Mouse (Mus musculus): ENCODE data around the gene Wasf3. TPM values are rescaled to one million over a fixed set of nuclear protein-coding genes. Genes with fewer than 3 reads are reported as not detected.
A peak's percentile ranks its signal among the peaks of the same experiment; 100 is the strongest.

The Wasf3 gene
- polyA plus RNA-seq, 1 experiment from 2014 or later = 9.3 TPM

DNA sequence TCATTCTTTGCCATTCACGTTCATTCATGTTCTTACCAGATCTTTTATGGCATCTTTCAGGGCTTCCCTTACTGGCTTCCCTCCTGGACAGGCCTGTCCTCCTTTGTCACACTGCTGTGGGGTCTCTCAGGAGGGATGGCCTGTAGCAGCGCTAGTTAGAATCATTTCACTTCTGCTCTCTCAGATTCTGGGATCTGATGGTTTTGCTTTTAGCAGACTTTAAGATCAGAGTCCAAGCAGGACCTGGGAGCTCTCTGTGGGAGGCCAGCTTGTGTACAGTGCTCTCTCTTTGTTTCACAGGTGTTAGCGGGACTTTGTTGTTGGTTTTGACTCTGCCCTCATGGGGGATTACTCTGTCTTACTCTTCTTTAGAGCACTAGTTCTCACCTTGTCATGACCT is 23.0 kb downstream of the Wasf3 start:
- no peak for DNase-seq
- H3K9me3 ChIP-seq (ENCODE audit: control insufficient read depth, low read length) = 0 out of 2 replicates have a peak, but pooled peaks cover 6% of the 10 kb centered on the region
- no peaks in the 10 kb centered on the region for H3K27me3 ChIP-seq (ENCODE audit: control insufficient read depth, insufficient read depth, low read length)
- 53% methylated on average over 3 of the region's 3 CpGs for WGBS
- H3K4me2 ChIP-seq (ENCODE audit: low read length) = no peak overlapping the region
- peaks cover 13% of the 10 kb centered on the region for H3K4me1 ChIP-seq (ENCODE audit: control insufficient read depth, insufficient read depth, low read length)
- H3K4me3 ChIP-seq (replicated peaks; ENCODE audit: low read depth, low read length) = no peak overlapping the region
- H3K9ac ChIP-seq (replicated peaks; ENCODE audit: low read length) = no peak overlapping the region
- ATAC-seq (ENCODE audit: low FRiP score, low TSS enrichment) = no peak
- H3K27ac ChIP-seq (replicated peaks; ENCODE audit: low read depth, low read length) = no peak overlapping the region
- no peaks in the 10 kb centered on the region for H3K36me3 ChIP-seq (ENCODE audit: control insufficient read depth, insufficient read depth, low read length)

DNA sequence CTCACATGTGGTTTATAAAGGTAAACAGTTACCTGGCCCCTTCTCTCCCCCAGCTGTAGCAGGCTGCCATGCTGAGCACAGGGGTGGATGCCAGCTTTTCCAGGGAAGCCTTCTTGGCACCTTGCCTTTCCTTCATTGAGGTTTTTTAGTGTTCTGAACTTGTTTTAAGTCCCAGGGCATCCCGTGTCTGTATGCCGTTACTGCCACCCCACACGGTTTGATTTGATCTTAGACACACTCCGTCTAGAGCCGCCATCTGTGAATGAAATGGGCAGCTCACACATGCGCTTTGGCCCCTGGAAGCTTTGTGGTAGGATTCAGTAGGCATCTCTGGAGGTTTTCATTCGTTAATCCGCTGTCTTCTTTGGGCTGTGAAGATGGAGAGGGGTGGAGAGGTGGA is 23.8 kb downstream of the Wasf3 start:
- no peaks in the 10 kb centered on the region for H3K36me3 ChIP-seq (ENCODE audit: control insufficient read depth, insufficient read depth, low read length)
- peaks cover 20% of the 10 kb centered on the region for H3K4me1 ChIP-seq (ENCODE audit: control insufficient read depth, insufficient read depth, low read length)
- 76% methylated on average over 8 of the region's 8 CpGs for WGBS
- no peak overlapping the region for H3K4me3 ChIP-seq (replicated peaks; ENCODE audit: low read depth, low read length)
- DNase-seq (no peak), ATAC-seq (ENCODE audit: low FRiP score, low TSS enrichment) (no peak)
- no peak overlapping the region for H3K27ac ChIP-seq (replicated peaks; ENCODE audit: low read depth, low read length)
- 0 out of 2 replicates have a peak, but pooled peaks cover 6% of the 10 kb centered on the region for H3K9me3 ChIP-seq (ENCODE audit: control insufficient read depth, low read length)
- no peaks in the 10 kb centered on the region for H3K27me3 ChIP-seq (ENCODE audit: control insufficient read depth, insufficient read depth, low read length)
- no peak overlapping the region for H3K4me2 ChIP-seq (ENCODE audit: low read length)
- H3K9ac ChIP-seq (replicated peaks; ENCODE audit: low read length) = no peak overlapping the region

DNA sequence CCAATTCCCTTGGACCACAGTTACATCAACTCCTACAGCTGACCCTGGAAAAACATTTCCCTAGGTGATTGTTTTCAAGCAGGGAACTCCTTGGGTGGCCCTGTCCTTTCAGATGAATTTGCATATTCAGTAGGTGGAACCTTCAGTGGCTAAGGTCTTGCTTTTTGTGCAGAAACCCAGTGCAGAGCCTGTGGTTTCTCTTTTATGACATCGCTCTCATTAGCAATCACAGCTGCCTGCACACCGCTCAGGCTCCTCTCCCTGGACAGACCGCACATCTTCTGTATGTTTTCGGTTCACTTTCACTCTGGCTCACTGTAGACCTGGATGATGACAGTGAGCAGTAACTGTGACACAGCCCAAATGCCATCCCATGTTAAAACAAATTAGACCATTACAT is 26.0 kb downstream of the Wasf3 start:
- 49% methylated on average over 4 of the region's 4 CpGs for WGBS

DNA sequence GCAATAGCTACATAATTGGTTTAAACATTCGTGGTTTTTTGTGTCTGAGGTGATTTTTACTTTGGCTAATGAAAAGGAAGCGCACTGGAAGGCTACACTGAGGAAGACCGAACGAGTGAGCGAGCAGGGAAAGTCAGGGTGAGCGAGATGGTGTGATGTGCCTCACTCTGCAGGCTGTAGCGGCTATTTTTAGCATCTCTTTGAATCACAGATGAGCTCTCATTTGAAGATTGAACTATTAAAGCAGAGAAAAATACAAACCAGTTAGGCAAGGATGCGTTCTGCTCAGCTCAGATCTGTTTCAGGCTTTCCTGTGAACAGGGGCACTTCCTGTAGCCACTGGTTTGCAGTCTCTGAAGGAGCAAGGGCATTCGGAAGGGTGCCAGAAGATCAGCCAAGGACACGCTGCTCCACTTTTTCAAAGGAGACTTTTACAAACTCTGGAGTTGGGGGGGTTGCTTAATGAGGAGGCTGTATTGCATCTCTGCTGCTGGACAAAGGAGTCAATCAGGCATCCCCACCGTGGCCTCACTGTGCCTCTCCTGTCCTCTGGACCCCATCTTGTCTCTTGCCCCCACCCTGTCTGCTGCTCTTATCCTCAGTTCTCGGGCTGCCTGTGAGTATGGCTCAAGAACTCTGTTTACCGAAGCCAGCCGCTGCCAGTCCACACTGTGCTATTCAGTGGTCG is 28.1 kb downstream of the Wasf3 start:
- peaks cover 24% of the 10 kb centered on the region for H3K4me1 ChIP-seq (ENCODE audit: control insufficient read depth, insufficient read depth, low read length)
- peak; percentile 27 for DNase-seq
- H3K4me3 ChIP-seq (replicated peaks; ENCODE audit: low read depth, low read length) = no peak overlapping the region
- no peaks in the 10 kb centered on the region for H3K36me3 ChIP-seq (ENCODE audit: control insufficient read depth, insufficient read depth, low read length)
- no peaks in the 10 kb centered on the region for H3K9me3 ChIP-seq (ENCODE audit: control insufficient read depth, low read length)
- no peak for ATAC-seq (ENCODE audit: low FRiP score, low TSS enrichment)
- 49% methylated on average over 15 of the region's 15 CpGs for WGBS
- no peak overlapping the region for H3K27ac ChIP-seq (replicated peaks; ENCODE audit: low read depth, low read length)
- no peak overlapping the region for H3K4me2 ChIP-seq (ENCODE audit: low read length)
- H3K27me3 ChIP-seq (ENCODE audit: control insufficient read depth, insufficient read depth, low read length) = no peaks in the 10 kb centered on the region
- H3K9ac ChIP-seq (replicated peaks; ENCODE audit: low read length) = no peak overlapping the region

More for the DNA sequence above, 26.0 kb downstream of the Wasf3 start:
- Histone ChIP-seq H3K4me3 (replicated peaks; ENCODE audit: low read depth, low read length) (no peak overlapping the region), H3K27ac (replicated peaks; ENCODE audit: low read depth, low read length) (no peak overlapping the region), H3K4me2 (ENCODE audit: low read length) (no peak overlapping the region), H3K9me3 (ENCODE audit: control insufficient read depth, low read length) (0 out of 2 replicates have a peak, but pooled peaks cover 4% of the 10 kb centered on the region), H3K27me3 (ENCODE audit: control insufficient read depth, insufficient read depth, low read length) (no peaks in the 10 kb centered on the region), H3K9ac (replicated peaks; ENCODE audit: low read length) (no peak overlapping the region), H3K36me3 (ENCODE audit: control insufficient read depth, insufficient read depth, low read length) (no peaks in the 10 kb centered on the region), H3K4me1 (ENCODE audit: control insufficient read depth, insufficient read depth, low read length) (peaks cover 24% of the 10 kb centered on the region)
- ATAC-seq (ENCODE audit: low FRiP score, low TSS enrichment) (no peak), DNase-seq (no peak)

DNA sequence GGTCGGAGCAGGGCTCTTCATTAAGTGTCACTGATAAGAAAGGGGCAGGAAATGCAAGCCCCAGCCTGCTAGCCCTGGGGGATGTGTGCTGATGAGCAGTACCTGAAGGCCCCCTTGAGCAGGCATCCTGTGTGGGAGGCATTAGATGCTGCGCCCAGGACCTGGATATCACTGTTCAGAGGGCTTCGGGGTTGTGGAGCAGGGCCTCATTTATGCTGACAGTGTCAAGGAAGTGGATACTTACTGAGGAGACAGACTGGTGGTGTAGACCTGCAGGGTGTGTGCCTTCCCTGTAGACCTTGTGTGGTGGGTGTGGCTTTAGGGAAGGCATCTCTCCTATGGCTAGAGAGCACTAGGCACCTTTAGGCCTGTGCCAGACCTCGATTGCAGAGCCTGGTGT is 29.8 kb downstream of the Wasf3 start:
- DNase-seq = no peak
- no peaks in the 10 kb centered on the region for H3K27me3 ChIP-seq (ENCODE audit: control insufficient read depth, insufficient read depth, low read length)
- no peak overlapping the region for H3K27ac ChIP-seq (replicated peaks; ENCODE audit: low read depth, low read length)
- ATAC-seq (ENCODE audit: low FRiP score, low TSS enrichment) = no peak
- no peak overlapping the region for H3K4me3 ChIP-seq (replicated peaks; ENCODE audit: low read depth, low read length)
- 93% methylated on average over 4 of the region's 4 CpGs for WGBS
- no peaks in the 10 kb centered on the region for H3K36me3 ChIP-seq (ENCODE audit: control insufficient read depth, insufficient read depth, low read length)
- no peak overlapping the region for H3K9ac ChIP-seq (replicated peaks; ENCODE audit: low read length)
- peaks cover 21% of the 10 kb centered on the region for H3K4me1 ChIP-seq (ENCODE audit: control insufficient read depth, insufficient read depth, low read length)
- no peaks in the 10 kb centered on the region for H3K9me3 ChIP-seq (ENCODE audit: control insufficient read depth, low read length)
- H3K4me2 ChIP-seq (ENCODE audit: low read length) = no peak overlapping the region

DNA sequence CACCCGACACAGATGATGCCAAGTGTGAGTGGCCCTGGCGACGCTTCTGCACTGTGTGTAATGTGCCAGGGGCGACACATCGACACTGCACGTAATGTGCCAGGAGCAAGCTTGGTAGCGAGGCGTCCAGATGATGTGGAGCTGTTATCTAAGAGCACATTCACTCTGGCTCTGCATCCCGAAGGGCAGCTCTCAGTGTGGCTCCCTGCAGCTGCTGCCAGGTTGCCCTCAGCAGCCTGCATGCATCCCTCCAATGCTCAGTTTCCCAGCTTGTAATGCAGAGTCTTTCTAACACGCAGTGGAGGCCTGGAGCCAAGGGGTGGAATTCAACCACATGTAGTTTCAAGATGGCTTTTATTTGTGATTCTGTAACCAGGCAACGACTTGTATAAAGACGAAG is 30.4 kb downstream of the Wasf3 start:
- 72% methylated on average over 12 of the region's 12 CpGs for WGBS
- Histone ChIP-seq H3K9ac (replicated peaks; ENCODE audit: low read length) (no peak overlapping the region), H3K4me3 (replicated peaks; ENCODE audit: low read depth, low read length) (no peak overlapping the region), H3K4me1 (ENCODE audit: control insufficient read depth, insufficient read depth, low read length) (peaks cover 21% of the 10 kb centered on the region), H3K27me3 (ENCODE audit: control insufficient read depth, insufficient read depth, low read length) (no peaks in the 10 kb centered on the region), H3K4me2 (ENCODE audit: low read length) (no peak overlapping the region), H3K27ac (replicated peaks; ENCODE audit: low read depth, low read length) (no peak overlapping the region), H3K36me3 (ENCODE audit: control insufficient read depth, insufficient read depth, low read length) (no peaks in the 10 kb centered on the region), H3K9me3 (ENCODE audit: control insufficient read depth, low read length) (no peaks in the 10 kb centered on the region)
- ATAC-seq (ENCODE audit: low FRiP score, low TSS enrichment) (no peak), DNase-seq (peak; percentile 18)

DNA sequence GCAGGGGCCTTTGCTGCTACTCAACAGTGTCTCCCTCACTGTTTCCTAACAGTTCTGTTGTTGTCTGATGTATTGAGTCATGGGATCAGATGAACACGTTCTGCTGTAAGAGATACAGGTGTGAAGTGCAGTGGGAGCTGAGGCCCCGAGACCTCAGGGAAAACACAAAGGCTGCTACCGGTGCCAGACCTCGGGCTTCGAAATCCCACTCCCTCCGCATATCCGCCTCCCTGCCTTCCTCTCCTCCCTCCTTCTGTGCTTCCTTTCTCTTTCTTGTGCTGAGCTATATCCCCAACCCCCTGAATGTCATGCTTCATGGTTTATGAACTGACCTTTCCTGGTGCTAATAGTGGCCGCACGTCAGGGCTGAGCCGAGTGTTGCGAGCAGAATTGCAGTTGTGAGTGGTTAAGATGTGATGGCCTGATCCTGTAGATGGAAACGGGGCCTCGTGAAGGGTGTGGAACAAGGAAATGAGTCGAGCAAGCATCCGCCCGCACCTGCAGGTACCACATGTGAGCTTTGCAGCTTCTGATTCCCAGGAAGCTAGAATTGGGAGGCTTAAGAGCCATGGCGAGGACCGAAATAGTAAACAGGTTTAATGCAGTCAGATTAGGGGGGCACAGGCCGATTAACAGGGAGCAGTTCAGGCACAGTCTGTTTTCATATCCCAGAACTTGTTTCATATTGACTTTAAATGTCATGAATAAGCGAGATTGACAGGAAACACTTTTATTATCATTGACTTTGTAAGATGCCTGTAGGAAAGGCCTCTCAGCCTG is 31.7 kb downstream of the Wasf3 start:
- no peak for DNase-seq
- no peaks in the 10 kb centered on the region for H3K36me3 ChIP-seq (ENCODE audit: control insufficient read depth, insufficient read depth, low read length)
- H3K4me2 ChIP-seq (ENCODE audit: low read length) = no peak overlapping the region
- no peak overlapping the region for H3K27ac ChIP-seq (replicated peaks; ENCODE audit: low read depth, low read length)
- H3K9ac ChIP-seq (replicated peaks; ENCODE audit: low read length) = no peak overlapping the region
- no peak overlapping the region for H3K4me3 ChIP-seq (replicated peaks; ENCODE audit: low read depth, low read length)
- no peaks in the 10 kb centered on the region for H3K27me3 ChIP-seq (ENCODE audit: control insufficient read depth, insufficient read depth, low read length)
- no peak for ATAC-seq (ENCODE audit: low FRiP score, low TSS enrichment)
- 63% methylated on average over 20 of the region's 20 CpGs for WGBS
- 0 out of 2 replicates have a peak, but pooled peaks cover 11% of the 10 kb centered on the region for H3K4me1 ChIP-seq (ENCODE audit: control insufficient read depth, insufficient read depth, low read length)
- H3K9me3 ChIP-seq (ENCODE audit: control insufficient read depth, low read length) = no peaks in the 10 kb centered on the region

DNA sequence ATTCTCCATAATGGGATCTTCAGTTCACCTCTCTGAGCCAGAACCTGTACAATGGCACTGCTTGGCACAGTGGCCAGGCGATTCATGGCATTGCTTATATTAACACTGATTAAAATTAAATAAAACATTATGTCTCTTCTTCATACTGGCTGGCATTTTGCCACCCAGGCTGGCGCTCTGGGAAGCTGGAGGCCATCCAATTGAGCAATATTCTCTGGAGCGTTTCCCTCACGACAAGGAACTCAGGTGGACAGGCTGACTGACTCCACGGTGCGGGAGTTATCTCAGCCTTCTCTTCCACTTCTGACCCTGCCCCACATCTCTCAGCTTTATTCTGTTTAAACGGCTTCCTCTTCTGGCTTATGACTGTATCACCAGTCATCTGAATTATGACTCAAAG is 33.3 kb downstream of the Wasf3 start:
- H3K36me3 ChIP-seq (ENCODE audit: control insufficient read depth, insufficient read depth, low read length) = no peaks in the 10 kb centered on the region
- H3K27ac ChIP-seq (replicated peaks; ENCODE audit: low read depth, low read length) = no peak overlapping the region
- no peak for ATAC-seq (ENCODE audit: low FRiP score, low TSS enrichment)
- H3K4me2 ChIP-seq (ENCODE audit: low read length) = no peak overlapping the region
- no peak overlapping the region for H3K4me3 ChIP-seq (replicated peaks; ENCODE audit: low read depth, low read length)
- 0 out of 2 replicates have a peak, but pooled peaks cover 8% of the 10 kb centered on the region for H3K4me1 ChIP-seq (ENCODE audit: control insufficient read depth, insufficient read depth, low read length)
- H3K27me3 ChIP-seq (ENCODE audit: control insufficient read depth, insufficient read depth, low read length) = no peaks in the 10 kb centered on the region
- 83% methylated on average over 7 of the region's 7 CpGs for WGBS
- H3K9ac ChIP-seq (replicated peaks; ENCODE audit: low read length) = no peak overlapping the region
- DNase-seq = peak; percentile 28
- H3K9me3 ChIP-seq (ENCODE audit: control insufficient read depth, low read length) = no peaks in the 10 kb centered on the region

DNA sequence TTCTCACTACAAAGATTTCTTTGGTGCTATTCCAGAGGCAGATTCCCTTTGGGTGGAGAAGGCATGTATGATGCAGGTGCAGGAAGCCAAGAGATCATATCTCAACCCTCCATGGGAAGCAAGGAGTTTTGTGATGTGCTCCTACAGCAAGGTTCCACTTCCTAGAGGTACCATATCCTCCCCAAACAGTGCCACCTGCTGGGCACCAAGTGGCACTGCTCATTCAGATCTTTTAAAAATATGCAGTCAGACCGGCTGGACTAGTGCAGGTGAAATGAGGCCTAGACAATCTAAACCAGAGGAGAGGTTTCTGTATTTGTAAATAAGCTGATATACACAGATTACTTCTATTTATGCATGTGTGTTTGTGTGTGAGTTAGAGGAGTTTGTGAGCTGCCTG is 35.3 kb downstream of the Wasf3 start:
- Histone ChIP-seq H3K4me1 (ENCODE audit: control insufficient read depth, insufficient read depth, low read length) (0 out of 2 replicates have a peak, but pooled peaks cover 3% of the 10 kb centered on the region), H3K4me2 (ENCODE audit: low read length) (no peak overlapping the region), H3K27ac (replicated peaks; ENCODE audit: low read depth, low read length) (no peak overlapping the region), H3K4me3 (replicated peaks; ENCODE audit: low read depth, low read length) (no peak overlapping the region), H3K27me3 (ENCODE audit: control insufficient read depth, insufficient read depth, low read length) (no peaks in the 10 kb centered on the region), H3K9me3 (ENCODE audit: control insufficient read depth, low read length) (no peaks in the 10 kb centered on the region), H3K9ac (replicated peaks; ENCODE audit: low read length) (no peak overlapping the region), H3K36me3 (ENCODE audit: control insufficient read depth, insufficient read depth, low read length) (no peaks in the 10 kb centered on the region)
- 69% methylated on average over 1 of the region's 1 CpGs for WGBS
- no peak for ATAC-seq (ENCODE audit: low FRiP score, low TSS enrichment)
- DNase-seq = peak; percentile 70

All from midbrain, embryonic 14.5 days (tissue).